Mouse (Mus musculus) cerebellum, adult 2 months (tissue): Measurements from ENCODE around the gene Fam53b. TPM values are rescaled to one million over a fixed set of nuclear protein-coding genes. Genes with fewer than 3 reads are reported as not detected.
A peak's percentile ranks its signal among the peaks of the same experiment; 100 is the strongest.

Experiments used
- DNase-seq, 2 experiments: peaks; one replicate each; pipeline ENCODE4 v3.0.0; 2021
- H3K27ac ChIP-seq: fragments of 200-500 bp; 2 replicates; pipeline ENCODE4 v1.5.1; 2012; ENCODE audit warnings: low read length, control low read depth, inconsistent platforms; ENCODE audit not compliant: insufficient read depth
- H3K27me3 ChIP-seq: fragments of 200-500 bp; 2 replicates; pipeline ENCODE4 v1.6.1; 2012; ENCODE audit warnings: inconsistent platforms, mild to moderate bottlenecking, low read length, moderate library complexity; ENCODE audit not compliant: control insufficient read depth, insufficient read depth
- H3K4me1 ChIP-seq: fragments of 200-500 bp; 2 replicates; pipeline ENCODE4 v1.6.1; 2011; ENCODE audit warnings: low read length; ENCODE audit not compliant: control insufficient read depth, insufficient read depth
- H3K4me3 ChIP-seq: fragments of 200-500 bp; replicated peaks from 2 replicates; pipeline ENCODE3; 2011; ENCODE audit warnings: mild to moderate bottlenecking, low read depth, low read length, control low read depth; ENCODE audit not compliant: insufficient read depth
- CTCF ChIP-seq: fragments of 200-500 bp; IDR thresholded peaks from 2 replicates; pipeline ENCODE4 v1.5.1; 2011; ENCODE audit warnings: low read depth, mild to moderate bottlenecking, control low read depth, low read length, moderate library complexity, borderline replicate concordance; ENCODE audit not compliant: insufficient read depth
- POLR2A ChIP-seq: fragments of 200-500 bp; IDR thresholded peaks from 2 replicates; pipeline ENCODE4 v1.6.1; 2011; ENCODE audit warnings: low read length, control low read depth, borderline replicate concordance; ENCODE audit not compliant: insufficient read depth
- WGBS: fragments of 180-500 bp; shearing (Covaris S2); methylation state at CpG from one replicate; pipeline ENCODE4 v1.1.7; 2018; 5-methylcytosine and 5-hydroxymethylcytosine counted together
- polyA plus RNA-seq: library from polyadenylated mRNA; depleted of rRNA; stranded (reverse); fragments of >200 nt; gene quantifications from 2 replicates; pipeline ENCODE4 v1.2.3, GENCODE M21; 2012

Gene Fam53b
- polyA plus RNA-seq, 1 experiment = 37.3 TPM

- Histone ChIP-seq H3K4me3 (no peak overlapping the region), H3K4me1 (peaks cover 82% of the 10 kb centered on the region), H3K27me3 (no peaks in the 10 kb centered on the region), H3K27ac (peak overlapping the region; percentile 23; the same call in 1 of the 2 replicates)
- 61% methylated on average over 5 of the region's 5 CpGs for WGBS
- no peak for TF ChIP-seq POLR2A
- no peak for TF ChIP-seq CTCF
- no peak for DNase-seq
Measured at GRCm38 (mm10) chr7:132775333-132775732, 38.4 kb downstream of the Fam53b start.

DNA sequence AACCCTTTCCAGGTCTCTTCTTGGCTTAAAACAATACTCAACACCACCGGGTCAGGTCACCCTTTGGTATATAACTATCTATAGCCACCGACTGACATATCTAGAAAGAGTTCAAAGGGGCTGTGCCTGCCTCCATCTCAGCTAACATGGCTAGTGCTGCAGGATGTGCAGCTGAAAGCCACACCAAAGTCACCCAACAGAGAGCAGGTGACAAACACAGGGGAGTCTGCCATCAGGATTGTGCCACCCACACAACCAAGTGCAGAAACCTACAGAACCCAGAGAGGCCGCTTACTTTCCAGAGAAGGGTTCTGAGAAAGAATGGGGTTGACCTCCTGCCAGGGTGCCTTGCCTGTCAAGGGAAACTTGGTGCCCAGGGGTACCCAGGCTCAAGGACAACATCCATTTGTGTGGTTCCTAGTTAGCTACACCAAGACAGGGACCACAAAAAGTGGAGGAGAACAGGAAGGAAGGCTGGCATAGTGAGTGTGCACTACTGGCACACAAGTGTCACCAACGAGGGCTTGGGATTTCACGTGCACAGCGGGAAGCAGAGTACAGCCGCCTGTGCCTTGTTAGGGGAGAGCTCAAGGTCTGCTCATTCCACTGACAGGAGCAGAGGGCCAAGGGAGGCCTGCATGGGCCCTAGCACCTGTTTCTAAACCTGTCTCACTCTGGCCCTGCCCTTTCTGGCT, 40.5 kb downstream of the Fam53b start:
- WGBS = 59% methylated on average over 7 of the region's 7 CpGs
- Histone ChIP-seq H3K27ac (peak overlapping the region; percentile 66), H3K27me3 (no peaks in the 10 kb centered on the region), H3K4me3 (no peak overlapping the region), H3K4me1 (peaks cover 80% of the 10 kb centered on the region)
- no peak for TF ChIP-seq POLR2A
- TF ChIP-seq CTCF = no peak
- DNase-seq = no peak

- Histone ChIP-seq H3K27ac (no peak overlapping the region), H3K4me3 (no peak overlapping the region), H3K27me3 (no peaks in the 10 kb centered on the region), H3K4me1 (peaks cover 78% of the 10 kb centered on the region)
- TF ChIP-seq CTCF (no peak), POLR2A (no peak)
- WGBS = 43% methylated on average over 5 of the region's 5 CpGs
- DNase-seq = no peak
Measured at GRCm38 (mm10) chr7:132772440-132772839, 41.2 kb downstream of the Fam53b start.

- WGBS = 43% methylated on average over 12 of the region's 12 CpGs
- no peaks in the 10 kb centered on the region for H3K27me3 ChIP-seq
- DNase-seq = peak; percentile 60 to 71
- peaks cover 47% of the 10 kb centered on the region for H3K4me1 ChIP-seq
- TF ChIP-seq POLR2A = no peak
- no peak for TF ChIP-seq CTCF
- H3K27ac ChIP-seq = peak overlapping the region; percentile 19
- no peak overlapping the region for H3K4me3 ChIP-seq
Measured at GRCm38 (mm10) chr7:132768498-132769344, 45.0 kb downstream of the Fam53b start.

- no peaks in the 10 kb centered on the region for H3K27me3 ChIP-seq
- TF ChIP-seq CTCF (no peak), POLR2A (no peak)
- 69% methylated on average over 4 of the region's 4 CpGs for WGBS
Measured at GRCm38 (mm10) chr7:132767999-132768370, 45.7 kb downstream of the Fam53b start.

GRCm38 (mm10) chr7:132767233-132767998, 46.3 kb downstream of the Fam53b start:
- TF ChIP-seq POLR2A = no peak
- no peak for TF ChIP-seq CTCF
- 68% methylated on average over 12 of the region's 12 CpGs for WGBS
- Histone ChIP-seq H3K4me3 (no peak overlapping the region), H3K4me1 (peaks cover 36% of the 10 kb centered on the region), H3K27me3 (no peaks in the 10 kb centered on the region), H3K27ac (0 out of 2 replicates have a peak overlapping the region, but pooled peaks have one; percentile 43)
- DNase-seq = no peak

More at GRCm38 (mm10) chr7:132767999-132768370, 45.7 kb downstream of the Fam53b start:
- Histone ChIP-seq H3K27ac (0 out of 2 replicates have a peak overlapping the region, but pooled peaks have one; percentile 43), H3K4me1 (peaks cover 40% of the 10 kb centered on the region), H3K4me3 (no peak overlapping the region)
- DNase-seq = no peak

- Histone ChIP-seq H3K27ac (peak overlapping the region; percentile 40; the same call in 1 of the 2 replicates), H3K4me1 (peaks cover 30% of the 10 kb centered on the region), H3K27me3 (no peaks in the 10 kb centered on the region), H3K4me3 (no peak overlapping the region)
- no peak for TF ChIP-seq POLR2A
- WGBS = 46% methylated on average over 11 of the region's 11 CpGs
- DNase-seq = peak in 1 of 2 experiments; percentile 58
Measured at GRCm38 (mm10) chr7:132766235-132766871, 47.3 kb downstream of the Fam53b start.

- WGBS = 95% methylated on average over 3 of the region's 3 CpGs
- no peak for DNase-seq
- TF ChIP-seq POLR2A (no peak), CTCF (no peak)
- H3K27ac ChIP-seq = no peak overlapping the region
- no peak overlapping the region for H3K4me3 ChIP-seq
- peaks cover 37% of the 10 kb centered on the region for H3K4me1 ChIP-seq
- no peaks in the 10 kb centered on the region for H3K27me3 ChIP-seq
Measured at GRCm38 (mm10) chr7:132765629-132766186, 48.0 kb downstream of the Fam53b start.
